Mouse (Mus musculus) brain, embryonic 14.5 days (tissue): ENCODE results near the gene Szt2.

Source experiments
- CTCF ChIP-seq: fragments of 200-500 bp; IDR thresholded peaks from 2 replicates; pipeline ENCODE4 v1.5.1; 2012; ENCODE audit warnings: inconsistent platforms, mild to moderate bottlenecking, moderate library complexity, borderline replicate concordance; ENCODE audit not compliant: insufficient read depth, insufficient read length; ENCODE audit errors: extremely low read depth
- POLR2A ChIP-seq: fragments of 200-500 bp; IDR thresholded peaks from 2 replicates; pipeline ENCODE4 v1.6.1; 2012; ENCODE audit warnings: mild to moderate bottlenecking, inconsistent platforms, borderline replicate concordance; ENCODE audit not compliant: poor library complexity, insufficient read depth, insufficient read length, severe bottlenecking; ENCODE audit errors: extremely low read depth

- TF ChIP-seq CTCF (no peak), POLR2A (no peak)
These were observed 46.2 kb downstream of the Szt2 start for GRCm38 (mm10) chr4:118362879-118363278.
